Mouse (Mus musculus): ENCODE measurements at regions not wholly inside any gene's neighbourhood (a gene's known extent, or its start where the extent isn't known, plus 50 kb on each side); places are given as distances from the start of the nearest gene placed in this dataset.

GRCm38 (mm10) chr13:72938156-72938874, 309.7 kb downstream of the Irx2 start:
- no peak for DNase-seq (ENCODE audit: low spot score)

GRCm38 (mm10) chr13:72947374-72948165, 312.7 kb upstream of the Irx4 start:
- DNase-seq (ENCODE audit: low spot score): no peak

GRCm38 (mm10) chr13:72958616-72959518, 301.4 kb upstream of the Irx4 start:
- DNase-seq (ENCODE audit: low spot score): no peak

DNA sequence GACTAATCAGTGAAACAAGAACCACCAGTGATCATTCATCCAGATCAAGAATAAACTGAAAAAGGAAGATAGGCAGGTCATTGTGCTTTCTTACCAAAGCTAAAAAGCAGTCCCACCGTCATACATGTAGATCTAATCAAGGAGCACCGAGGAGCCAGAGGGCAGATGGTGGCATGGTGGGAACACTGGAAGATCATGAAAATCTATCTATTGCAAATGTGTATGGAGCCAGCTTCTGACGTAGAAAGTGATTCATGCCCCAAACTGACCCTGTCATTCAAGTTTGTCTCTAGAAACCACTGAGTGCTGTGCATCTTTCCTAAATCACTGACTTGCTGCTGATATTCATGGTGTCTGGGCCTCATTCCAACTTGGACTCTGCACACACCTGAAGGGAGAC, 299.0 kb upstream of the Irx4 start:
- DNase-seq (ENCODE audit: low spot score): no peak

DNA sequence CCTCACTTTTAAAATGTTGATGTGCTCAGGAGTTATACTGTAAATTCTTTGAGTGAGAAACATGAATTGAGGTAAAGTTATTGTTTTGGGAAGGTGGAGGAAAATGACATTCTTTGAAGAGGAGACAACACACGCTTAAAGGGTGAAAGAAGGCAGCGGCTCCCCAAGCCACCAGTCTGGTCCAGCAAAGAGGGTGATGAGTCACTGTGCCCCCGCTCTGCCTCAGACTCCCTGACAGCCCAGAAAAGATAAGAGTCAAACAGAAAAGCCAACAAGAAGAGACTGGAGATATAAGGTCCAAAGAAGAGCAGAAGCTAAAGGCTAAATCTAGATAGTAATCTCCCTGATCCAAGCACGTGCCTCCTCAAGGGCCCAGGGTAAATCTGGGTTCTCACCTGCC, 288.1 kb upstream of the Irx4 start:
- DNase-seq (ENCODE audit: low spot score): no peak

DNA sequence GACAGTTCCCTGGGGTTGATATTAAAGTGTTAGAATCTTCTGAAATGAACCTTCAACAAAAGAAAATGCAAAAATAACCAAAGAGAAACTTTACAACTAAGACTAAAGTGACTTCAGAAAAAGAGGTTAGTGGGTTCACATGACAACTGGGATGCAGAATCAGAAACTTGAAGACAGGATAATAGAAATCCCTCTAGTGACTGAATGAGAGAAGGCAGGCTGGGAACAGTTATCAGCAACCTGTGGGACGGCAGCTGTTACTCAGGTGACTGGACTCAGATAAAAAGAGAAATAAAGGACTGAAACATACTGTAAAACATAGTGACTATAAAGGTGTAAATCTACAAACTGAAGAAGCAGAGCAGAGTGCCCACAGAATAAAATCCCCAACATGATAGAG, 287.4 kb upstream of the Irx4 start:
- no peak for DNase-seq (ENCODE audit: low spot score)

GRCm38 (mm10) chr13:72977213-72977612, 283.1 kb upstream of the Irx4 start:
- no peak for DNase-seq (ENCODE audit: low spot score)

DNA sequence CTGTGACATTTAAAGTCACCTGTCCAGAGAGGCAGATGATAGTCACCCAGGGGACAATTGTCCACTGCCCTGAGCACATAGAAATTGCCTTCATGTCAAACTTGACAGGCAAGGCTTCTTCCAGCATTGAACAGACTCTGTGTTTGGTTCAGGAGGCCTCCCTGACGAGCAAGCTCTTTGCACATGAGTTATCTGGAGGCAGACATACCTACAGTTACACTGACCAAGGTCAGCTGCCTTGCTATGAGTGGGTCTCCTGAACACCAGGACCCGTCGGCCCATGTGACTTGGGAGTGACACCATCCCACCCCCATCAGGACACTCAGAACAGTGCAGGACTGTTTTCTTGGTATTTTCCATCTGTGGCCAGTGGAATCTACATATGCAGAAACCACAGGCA, 282.3 kb upstream of the Irx4 start:
- DNase-seq (ENCODE audit: low spot score): no peak

- DNase-seq (ENCODE audit: low spot score): no peak
These were observed 281.3 kb upstream of the Irx4 start for GRCm38 (mm10) chr13:72978966-72979365.

DNA sequence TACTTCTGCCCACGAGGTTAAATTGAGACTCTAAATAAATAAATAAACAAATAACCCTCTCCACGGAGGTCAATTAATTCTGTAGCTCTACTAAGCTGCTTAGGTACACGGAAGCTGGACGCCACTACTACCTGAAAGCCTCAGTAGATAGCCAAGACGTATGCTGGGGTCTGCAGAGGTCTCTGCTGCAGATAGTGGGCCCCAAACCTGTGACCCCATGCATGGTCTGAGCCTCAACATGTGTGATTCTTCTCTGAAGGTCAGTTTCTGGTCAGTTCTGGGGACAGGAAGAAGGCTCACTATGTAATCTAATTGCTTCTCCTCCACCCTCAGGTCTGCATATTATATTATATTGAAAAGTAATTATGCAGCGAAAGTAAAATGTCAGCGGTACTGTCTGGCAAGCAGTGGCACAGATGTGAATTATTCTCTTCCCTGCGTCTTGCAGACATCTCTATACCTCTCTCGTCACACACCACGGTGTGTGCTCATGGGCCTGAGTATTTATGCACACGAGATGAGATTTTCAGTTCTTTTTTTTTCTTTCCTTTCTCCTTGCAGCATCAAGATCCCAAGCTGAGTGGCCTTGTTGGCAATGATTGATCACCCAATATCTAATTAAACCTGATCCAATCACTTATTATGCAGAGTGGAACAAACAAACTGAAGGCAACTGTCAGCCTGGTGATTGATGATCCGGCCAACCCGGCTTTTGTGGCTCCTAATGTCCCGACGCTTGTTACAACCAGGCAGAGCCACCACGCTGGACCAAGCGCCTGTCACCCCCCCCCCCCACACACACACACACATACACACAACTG, 267.5 kb upstream of the Irx4 start:
- no peak for DNase-seq (ENCODE audit: low spot score)

DNA sequence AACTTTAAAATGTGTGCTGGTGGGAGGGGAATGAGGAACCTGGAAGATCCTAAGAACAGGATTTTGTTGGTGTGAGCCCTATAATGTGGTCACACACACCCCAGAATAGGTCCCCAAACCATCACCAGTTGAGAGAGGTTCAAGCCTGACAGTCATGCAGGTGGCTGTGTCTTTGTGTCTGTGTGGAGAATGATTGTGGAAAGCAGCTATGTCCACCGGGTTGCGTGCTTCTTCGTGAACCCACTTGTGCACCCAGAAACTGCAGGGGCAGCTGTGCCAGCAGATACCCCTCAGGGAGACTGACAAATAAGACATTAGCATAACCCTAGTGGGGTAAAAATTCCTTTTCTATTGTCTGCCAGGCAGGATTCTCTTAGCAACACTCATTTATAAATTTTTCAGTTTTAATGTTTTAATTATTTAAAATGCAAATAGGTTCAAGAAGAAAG, 266.8 kb upstream of the Irx4 start:
- no peak for DNase-seq (ENCODE audit: low spot score)

DNA sequence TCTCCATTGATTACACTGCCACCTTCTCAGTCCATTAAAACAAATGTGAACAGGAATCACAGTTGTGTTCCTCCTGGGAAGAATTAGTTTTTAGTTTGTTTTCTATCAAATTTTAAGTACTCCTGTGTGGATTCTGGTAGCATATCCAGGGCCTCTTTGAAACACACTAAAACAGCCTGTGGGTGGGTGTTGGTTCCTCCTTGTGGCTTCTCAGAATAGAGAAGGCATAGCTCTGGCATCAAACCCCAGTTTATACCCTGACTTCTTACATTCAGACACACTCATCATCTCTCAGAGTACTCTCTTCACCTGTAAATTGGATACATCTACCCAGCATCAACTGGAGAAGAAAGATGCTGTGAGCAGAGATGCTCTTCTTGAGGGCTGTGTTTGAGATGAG, 265.7 kb upstream of the Irx4 start:
- DNase-seq (ENCODE audit: low spot score): no peak

GRCm38 (mm10) chr13:73008856-73009546, 251.3 kb upstream of the Irx4 start:
- no peak for DNase-seq (ENCODE audit: low spot score)

DNA sequence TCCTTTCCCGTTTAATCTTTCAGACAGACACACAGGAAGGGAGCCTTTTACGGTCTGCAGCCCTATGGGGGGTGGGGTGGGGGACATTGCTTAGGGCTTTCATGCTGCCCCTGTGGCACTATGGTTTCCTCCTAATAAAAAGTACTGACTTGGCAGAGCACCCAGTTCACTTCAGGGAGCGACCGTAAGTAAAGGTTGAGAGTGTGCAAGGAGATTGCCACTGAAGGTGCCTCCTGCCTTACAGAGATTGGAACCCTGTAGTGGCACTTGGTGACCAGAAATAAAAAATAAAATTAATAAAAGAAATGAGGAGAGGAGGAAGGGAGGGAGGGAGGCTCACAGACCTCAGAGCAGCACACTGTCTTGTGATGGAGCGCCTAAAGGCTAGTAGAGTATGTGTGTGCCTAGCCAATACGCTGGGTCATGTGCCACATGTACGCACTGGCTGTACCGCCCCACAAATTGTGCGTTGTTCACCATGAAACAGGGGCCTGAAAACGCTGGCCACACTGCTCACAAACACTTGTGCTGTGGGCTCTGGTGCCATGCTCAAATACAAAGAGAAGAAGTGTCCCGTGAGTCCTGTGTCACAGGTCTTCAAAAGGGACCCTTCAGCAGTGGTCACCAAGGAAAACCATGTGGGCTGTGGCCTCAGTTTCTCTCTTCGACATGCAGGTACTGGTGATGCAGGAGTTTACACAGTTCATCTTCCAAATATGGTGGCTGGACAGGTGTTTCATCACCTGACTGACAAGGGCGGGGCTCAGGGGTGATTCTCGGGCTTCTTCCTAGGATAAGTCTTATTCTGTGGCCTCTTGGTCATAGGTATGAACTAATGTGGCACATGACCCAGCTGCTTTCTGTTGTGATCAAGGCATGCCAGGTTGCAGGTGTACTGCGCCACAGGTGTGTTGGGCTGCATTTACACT, 250.5 kb upstream of the Irx4 start:
- DNase-seq (ENCODE audit: low spot score): no peak

DNA sequence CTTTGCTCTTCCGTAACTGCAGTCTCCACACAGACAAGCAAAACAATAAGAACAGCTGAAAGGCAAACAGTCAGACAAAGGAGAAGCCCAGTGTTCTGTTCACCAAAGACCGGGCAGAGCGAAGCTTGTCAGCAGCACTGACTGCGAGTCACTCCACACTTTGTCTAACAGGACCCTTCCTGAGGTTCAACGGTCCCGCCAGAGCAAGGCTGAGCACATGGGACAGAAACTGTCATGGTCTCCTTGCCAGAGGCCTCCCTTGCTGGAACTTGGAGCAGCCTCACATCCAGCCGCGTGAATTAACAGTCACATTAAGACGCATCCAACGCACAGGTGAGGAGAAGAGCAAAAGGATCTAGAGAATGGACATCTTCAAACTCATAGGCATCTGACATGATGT, 241.1 kb upstream of the Irx4 start:
- no peak for DNase-seq (ENCODE audit: low spot score)

DNA sequence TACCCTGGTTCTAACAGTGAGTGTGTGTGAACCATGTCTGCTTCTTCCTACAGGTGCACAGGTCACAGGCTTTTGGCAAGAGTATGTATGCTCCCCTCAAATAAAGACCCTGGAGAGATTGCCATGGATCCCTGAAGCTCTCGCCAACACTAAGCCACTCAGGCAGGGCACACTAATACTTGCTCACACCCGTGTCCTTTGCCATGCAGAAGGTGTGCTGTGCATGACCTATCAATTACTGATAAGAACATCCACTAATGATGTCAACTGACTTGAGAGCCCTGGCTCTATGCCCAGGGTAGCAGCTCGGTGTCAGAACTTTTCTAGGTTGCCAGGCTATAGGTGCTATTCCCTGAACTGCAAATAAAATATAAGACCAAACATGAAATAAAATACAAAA, 229.1 kb upstream of the Irx4 start:
- DNase-seq (ENCODE audit: low spot score): no peak

DNA sequence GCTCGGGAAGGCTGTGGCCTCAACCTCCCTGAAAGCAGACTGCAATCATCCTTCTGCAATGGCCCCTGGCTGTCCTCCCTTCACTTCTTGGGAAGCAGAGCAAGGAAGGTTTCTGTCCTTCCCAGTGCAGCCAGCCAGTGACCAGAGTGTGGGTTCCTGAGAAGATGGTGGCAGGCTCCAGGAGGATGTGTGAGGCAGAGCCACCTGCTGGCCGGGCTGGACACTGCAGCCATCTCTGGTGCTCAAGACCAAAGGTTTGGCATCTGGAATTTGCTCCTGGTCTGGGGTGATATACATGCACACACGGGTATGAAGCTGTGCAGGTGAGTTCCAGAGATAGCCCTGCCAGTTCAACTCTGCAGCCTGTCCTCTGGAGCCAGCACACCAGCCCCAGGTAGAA, 227.2 kb upstream of the Irx4 start:
- peak; percentile 59 for DNase-seq (ENCODE audit: low spot score)

- DNase-seq (ENCODE audit: low spot score): peak; percentile 4
These were observed 226.0 kb upstream of the Irx4 start for GRCm38 (mm10) chr13:73034065-73034831.

DNA sequence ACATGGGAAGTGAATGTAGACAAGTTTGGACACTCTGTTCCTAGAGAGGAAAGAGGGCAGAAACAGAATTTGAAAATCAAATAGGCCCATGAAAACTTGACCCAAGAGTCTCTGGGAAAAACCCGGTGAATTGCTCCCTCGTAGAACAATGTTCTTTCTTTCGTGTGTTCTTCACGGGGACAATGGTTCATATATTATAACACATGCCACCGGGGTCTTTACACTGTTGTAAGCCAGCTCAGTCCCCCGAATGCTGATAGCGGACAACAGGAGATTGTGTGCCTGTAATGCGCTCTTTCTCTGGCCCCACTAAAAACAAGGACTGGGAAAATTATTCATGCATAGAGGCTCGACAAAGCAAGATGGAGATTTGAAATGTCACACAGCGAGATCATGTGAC, 225.4 kb upstream of the Irx4 start:
- no peak for DNase-seq (ENCODE audit: low spot score)

All from layer of hippocampus, adult 11-12 months (tissue).